Mouse (Mus musculus) ovary, adult 18-20 months (tissue): ENCODE measurements around the gene Acadm.

Source experiments
- DNase-seq: peaks from one replicate; pipeline ENCODE4 v3.0.0; 2022; ENCODE audit warnings: low spot score, mixed read lengths

Gene Acadm

GRCm38 (mm10) chr3:153901904-153902303, 42.5 kb downstream of the Acadm start:
- no peak for DNase-seq

GRCm38 (mm10) chr3:153897216-153897615, 47.2 kb downstream of the Acadm start:
- no peak for DNase-seq

DNA sequence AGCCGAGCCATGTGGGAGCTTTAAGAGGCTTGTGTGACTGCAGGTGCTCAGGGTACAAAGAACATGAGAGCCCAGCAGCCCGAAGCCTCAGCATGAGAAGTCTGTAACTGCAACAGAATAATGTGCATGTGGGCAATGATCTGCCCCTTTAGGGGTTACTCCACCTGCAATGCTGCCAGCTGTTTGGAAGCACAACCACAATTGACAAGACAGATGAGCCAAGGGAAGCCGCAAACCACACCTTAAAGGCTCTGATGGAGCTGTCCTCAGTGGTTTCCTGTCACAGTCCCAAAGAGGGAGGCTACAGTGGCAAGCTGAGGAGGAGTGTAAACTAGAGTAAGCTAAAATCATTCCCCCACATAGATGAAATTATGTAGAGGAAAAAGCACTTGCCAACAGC, 49.0 kb downstream of the Acadm start:
- DNase-seq, result no peak

- no peak for DNase-seq
Measured at GRCm38 (mm10) chr3:153889188-153889781, 55.1 kb downstream of the Acadm start.

GRCm38 (mm10) chr3:153888141-153888540, 56.3 kb downstream of the Acadm start:
- DNase-seq, result no peak

DNA sequence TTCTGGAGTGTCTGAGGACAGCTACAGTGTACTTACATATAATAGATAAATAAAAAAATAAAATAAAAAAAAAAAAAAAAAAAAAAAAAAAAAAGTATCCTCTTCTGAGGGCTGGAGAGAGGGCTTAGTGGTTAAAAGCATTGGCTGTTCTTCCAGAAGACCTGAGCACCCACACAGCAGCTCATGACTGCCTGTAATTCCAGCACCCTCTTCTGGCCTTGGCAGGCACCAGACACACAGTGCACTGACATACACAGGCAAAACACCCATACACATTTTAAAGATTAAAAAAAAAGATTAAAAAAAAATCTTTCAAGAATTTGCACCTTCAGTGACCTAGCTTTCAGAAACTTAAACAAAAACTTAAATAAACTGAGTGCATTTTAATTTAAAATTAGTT, 58.1 kb downstream of the Acadm start:
- DNase-seq, result no peak
